Mouse (Mus musculus) induced T-regulatory cell, adult 2 months (primary cell): ENCODE results near the gene Slc25a36.

Source experiments
- DNase-seq: peaks from one replicate; pipeline ENCODE4 v3.0.0-alpha.2; 2012; ENCODE audit warnings: low read depth

Gene Slc25a36

GRCm38 (mm10) chr9:97041633-97042032, 69.3 kb downstream of the Slc25a36 start:
- no peak for DNase-seq

GRCm38 (mm10) chr9:97038010-97038409, 72.9 kb downstream of the Slc25a36 start:
- DNase-seq = no peak

GRCm38 (mm10) chr9:97036656-97037055, 74.3 kb downstream of the Slc25a36 start:
- DNase-seq = no peak

GRCm38 (mm10) chr9:97027361-97027760, 83.6 kb downstream of the Slc25a36 start:
- no peak for DNase-seq

GRCm38 (mm10) chr9:97026006-97026405, 85.0 kb downstream of the Slc25a36 start:
- DNase-seq = no peak
